Mouse (Mus musculus) forebrain, postnatal 0 days (tissue): ENCODE results near the gene Bdh1. TPM values are rescaled to one million over a fixed set of nuclear protein-coding genes. Genes with fewer than 3 reads are reported as not detected.
"Not testable (repeated sequence)": the region's sequence is repeated elsewhere in the genome, so short reads cannot be mapped to it uniquely, and the experiment has no call there.

Experiments used
- ATAC-seq: fragments of 200-750 bp; cut with Nextera tagmentation; 2 replicates; pipeline ENCODE4 v1.8.0; 2017; ENCODE audit warnings: mild to moderate bottlenecking, moderate library complexity
- DNase-seq: peaks from one replicate; pipeline ENCODE4 v3.0.0-alpha.2; 2015
- H3K27ac ChIP-seq: fragments of 300-500 bp; sonication (generic); 2 replicates; pipeline ENCODE4 v1.5.1; 2014; ENCODE audit warnings: low read depth, mild to moderate bottlenecking, antibody characterized with exemption, low read length, moderate library complexity, mixed read lengths
- H3K27me3 ChIP-seq: fragments of 300-500 bp; sonication (generic); 2 replicates; pipeline ENCODE4 v1.6.1; 2014; ENCODE audit warnings: mild to moderate bottlenecking, low read length, mixed read lengths; ENCODE audit not compliant: insufficient read depth
- H3K36me3 ChIP-seq: fragments of 300-500 bp; sonication (generic); 2 replicates; pipeline ENCODE4 v1.6.1; 2014; ENCODE audit warnings: mild to moderate bottlenecking, moderate library complexity; ENCODE audit not compliant: insufficient read depth
- H3K4me1 ChIP-seq: fragments of 300-500 bp; sonication (generic); 2 replicates; pipeline ENCODE4 v1.6.1; 2014; ENCODE audit warnings: antibody characterized with exemption; ENCODE audit not compliant: insufficient read depth
- H3K4me2 ChIP-seq: fragments of 300-500 bp; sonication (generic); 2 replicates; pipeline ENCODE4 v1.6.1; 2014; ENCODE audit warnings: low read depth, mild to moderate bottlenecking, moderate library complexity
- H3K4me3 ChIP-seq: fragments of 300-500 bp; sonication (generic); 2 replicates; pipeline ENCODE4 v1.5.1; 2014; ENCODE audit warnings: low read depth, low read length, mixed read lengths
- H3K9ac ChIP-seq: fragments of 300-500 bp; sonication (generic); 2 replicates; pipeline ENCODE4 v1.6.1; 2014; ENCODE audit warnings: mild to moderate bottlenecking
- H3K9me3 ChIP-seq: fragments of 300-500 bp; sonication (generic); 2 replicates; pipeline ENCODE4 v1.6.1; 2016; ENCODE audit warnings: low read length
- CTCF ChIP-seq: sonication (generic); IDR thresholded peaks from 2 replicates; pipeline ENCODE4 v1.5.1; 2016; ENCODE audit warnings: antibody characterized with exemption, control low read depth, low read depth
- WGBS: fragments of 180-500 bp; shearing (Covaris S2); extraction: QIAGEN DNeasy Blood & Tissue Kit; methylation state at CpG from one replicate; pipeline ENCODE4 v1.1.7; 2014; 5-methylcytosine and 5-hydroxymethylcytosine counted together
- polyA plus RNA-seq: library from polyadenylated mRNA; unstranded; fragments of >200 nt; fragmentation: Nextera tagmentation; extraction: Ambion mirVana; gene quantifications from 2 replicates; pipeline ENCODE4 v1.2.1, GENCODE M21; 2015
- total RNA-seq: library from RNA; depleted of rRNA; stranded (reverse); fragments of >200 nt; gene quantifications from 2 replicates; pipeline ENCODE4 v1.2.3, GENCODE M21; 2014; rRNA removed

Gene Bdh1
- total RNA-seq = 96.1 and 111 TPM in 2 replicates
- polyA plus RNA-seq = 137 and 160 TPM in 2 replicates

GRCm38 (mm10) chr16:31422000-31422399, at the start of gene Bdh1:
TSS of gene Bdh1 (plus strand) at chr16:31422280.
- H3K4me3 ChIP-seq = no peak within 1 kb of the TSS
- ATAC-seq = no peak
- WGBS = 80% methylated on average over 9 of the region's 9 CpGs

DNA sequence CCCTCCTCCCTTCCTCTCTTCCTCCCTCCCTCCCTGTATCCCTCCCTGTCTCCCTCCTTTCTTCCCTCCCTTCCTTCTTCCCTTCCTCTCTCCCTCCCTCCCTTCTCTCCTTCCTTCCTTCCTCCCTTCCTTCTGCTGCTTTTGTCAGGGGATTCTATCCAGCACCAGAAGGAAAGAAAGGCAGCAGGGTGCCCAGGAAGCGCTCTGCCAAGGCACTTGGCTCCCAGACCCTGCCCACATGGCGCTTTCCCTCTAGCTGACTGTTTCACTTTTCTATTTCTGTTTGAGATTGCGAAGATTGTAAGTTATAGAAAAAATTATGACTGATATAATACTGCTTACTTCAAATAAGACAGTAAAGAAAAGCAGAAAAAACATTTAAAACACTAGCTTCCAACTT, 49.8 kb upstream of the Bdh1 start:
- ATAC-seq, H3K36me3 ChIP-seq, H3K27ac ChIP-seq, H3K4me3 ChIP-seq, H3K4me1 ChIP-seq, H3K27me3 ChIP-seq, H3K9ac ChIP-seq, H3K4me2 ChIP-seq, DNase-seq, H3K9me3 ChIP-seq: not testable (repeated sequence)
- WGBS = 81% methylated on average over 3 of the region's 3 CpGs

More at GRCm38 (mm10) chr16:31422000-31422399, at the start of gene Bdh1:
- Histone ChIP-seq H3K9me3 (no peaks in the 10 kb centered on the region), H3K9ac (no peak within 1 kb of the TSS), H3K36me3 (no peaks in the 10 kb centered on the region), H3K27me3 (no peaks in the 10 kb centered on the region), H3K27ac (no peak within 1 kb of the TSS), H3K4me2 (no peak within 1 kb of the TSS), H3K4me1 (no peaks in the 10 kb centered on the region)
- TF ChIP-seq CTCF = no peak
- no peak for DNase-seq

- ATAC-seq, H3K27ac ChIP-seq, H3K27me3 ChIP-seq, DNase-seq, H3K4me2 ChIP-seq, H3K9ac ChIP-seq, H3K9me3 ChIP-seq, H3K4me3 ChIP-seq, H3K36me3 ChIP-seq, H3K4me1 ChIP-seq: not testable (repeated sequence)
- 70% methylated on average over 4 of the region's 4 CpGs for WGBS
These were observed 46.0 kb upstream of the Bdh1 start for GRCm38 (mm10) chr16:31375877-31376582.

- not testable (repeated sequence) for H3K27ac ChIP-seq, H3K27me3 ChIP-seq, H3K9ac ChIP-seq, H3K36me3 ChIP-seq, DNase-seq, H3K4me1 ChIP-seq, H3K4me3 ChIP-seq, H3K4me2 ChIP-seq, H3K9me3 ChIP-seq, ATAC-seq
- 56% methylated on average over 3 of the region's 3 CpGs for WGBS
These were observed 33.8 kb upstream of the Bdh1 start for GRCm38 (mm10) chr16:31388269-31388668.

DNA sequence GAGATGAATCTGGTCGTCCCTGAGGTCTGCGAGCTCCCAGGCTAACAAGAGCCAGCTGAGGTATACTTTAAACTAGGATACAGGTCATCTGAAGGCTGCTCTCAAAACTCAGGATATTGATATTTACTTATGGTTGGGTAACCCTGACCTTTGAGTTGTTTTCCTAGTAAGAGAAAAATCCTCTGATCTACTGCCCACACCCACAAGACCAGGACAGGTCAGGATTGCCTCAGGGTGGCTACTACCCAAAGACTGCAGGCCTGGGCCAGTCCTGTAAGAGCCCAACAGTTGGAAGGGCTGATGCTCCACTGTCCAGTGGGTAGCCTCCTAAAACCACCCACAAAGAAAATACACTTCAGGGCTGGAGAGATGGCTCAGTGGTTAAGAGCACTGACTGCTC, 22.8 kb upstream of the Bdh1 start:
- ATAC-seq = no peak
- Histone ChIP-seq H3K27me3 (no peaks in the 10 kb centered on the region), H3K27ac (no peak overlapping the region), H3K36me3 (no peaks in the 10 kb centered on the region), H3K4me2 (no peak overlapping the region), H3K4me1 (no peaks in the 10 kb centered on the region), H3K4me3 (no peak overlapping the region), H3K9me3 (no peaks in the 10 kb centered on the region), H3K9ac (no peak overlapping the region)
- no peak for DNase-seq
- 84% methylated on average over 2 of the region's 2 CpGs for WGBS
- no peak for TF ChIP-seq CTCF

DNA sequence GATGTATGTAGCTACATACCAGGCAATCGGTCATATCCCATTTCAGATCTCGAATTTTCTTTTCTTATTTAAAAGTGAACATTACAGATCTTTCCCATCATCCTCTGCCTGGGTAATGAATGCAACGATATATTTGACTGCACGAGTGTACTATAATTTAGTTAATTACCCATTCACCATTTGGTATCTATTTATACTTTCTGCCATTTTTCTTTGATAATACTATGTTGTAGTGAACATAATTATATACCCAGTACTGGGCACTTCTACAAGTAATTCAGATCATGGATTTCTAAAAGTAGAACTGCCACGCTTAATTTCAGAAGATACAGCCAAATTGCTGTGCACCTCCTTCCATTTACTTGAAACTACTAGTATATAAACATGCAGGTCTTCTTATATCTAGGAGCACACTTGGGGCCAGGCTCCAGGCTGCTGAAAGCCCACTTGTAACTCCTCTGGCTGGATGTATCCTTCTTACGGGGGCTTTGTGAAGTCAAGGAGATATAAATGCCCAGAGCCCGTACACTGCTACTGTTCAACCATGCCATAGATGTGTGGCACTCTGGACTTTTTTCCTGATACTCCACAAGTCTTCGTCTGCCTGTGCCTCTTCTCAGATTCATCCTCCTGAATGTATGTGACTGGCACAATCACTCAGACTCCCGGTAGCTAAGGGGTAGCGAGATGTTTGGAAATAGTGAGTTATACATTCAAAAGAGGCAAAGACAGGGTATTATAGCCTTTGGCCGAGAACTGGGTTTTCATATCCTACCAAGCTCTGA, 21.0 kb upstream of the Bdh1 start:
- H3K9me3 ChIP-seq = no peaks in the 10 kb centered on the region
- H3K4me1 ChIP-seq = no peaks in the 10 kb centered on the region
- ATAC-seq (peak; percentile 71), DNase-seq (peak; percentile 8)
- no peak overlapping the region for H3K27ac ChIP-seq
- H3K9ac ChIP-seq = no peak overlapping the region
- no peak for TF ChIP-seq CTCF
- 73% methylated on average over 11 of the region's 11 CpGs for WGBS
- H3K4me3 ChIP-seq = no peak overlapping the region
- no peak overlapping the region for H3K4me2 ChIP-seq
- no peaks in the 10 kb centered on the region for H3K27me3 ChIP-seq
- no peaks in the 10 kb centered on the region for H3K36me3 ChIP-seq

GRCm38 (mm10) chr16:31402096-31402495, 20.0 kb upstream of the Bdh1 start:
- Histone ChIP-seq H3K4me3 (no peak overlapping the region), H3K4me2 (no peak overlapping the region), H3K9me3 (no peaks in the 10 kb centered on the region), H3K4me1 (no peaks in the 10 kb centered on the region), H3K36me3 (no peaks in the 10 kb centered on the region), H3K27me3 (no peaks in the 10 kb centered on the region), H3K9ac (no peak overlapping the region), H3K27ac (no peak overlapping the region)
- DNase-seq (no peak), ATAC-seq (no peak)
- 37% methylated on average over 8 of the region's 8 CpGs for WGBS
- no peak for TF ChIP-seq CTCF
